Mouse (Mus musculus): Measurements from ENCODE around the gene Fbxo47. TPM values are rescaled to one million over a fixed set of nuclear protein-coding genes. Genes with fewer than 3 reads are reported as not detected.

The Fbxo47 gene
- total RNA-seq, 4 experiments from 2014 or later = 1.9 to 4.6 (median 2.4) TPM

- DNase-seq (ENCODE audit: low spot score in 2 of 2) = no peak
These were observed 52.0 kb downstream of the Fbxo47 start for GRCm38 (mm10) chr11:97832001-97832400.

GRCm38 (mm10) chr11:97830501-97830900 lies 53.5 kb downstream of the Fbxo47 start:
- no peak for DNase-seq (ENCODE audit: low spot score in 2 of 2)

- DNase-seq (ENCODE audit: low spot score in 2 of 2) = no peak
These were observed 54.0 kb downstream of the Fbxo47 start for GRCm38 (mm10) chr11:97829913-97830476.

- DNase-seq (ENCODE audit: low spot score in 2 of 2) = no peak
These were observed 54.6 kb downstream of the Fbxo47 start for GRCm38 (mm10) chr11:97829365-97829764.

GRCm38 (mm10) chr11:97827654-97828053 lies 56.3 kb downstream of the Fbxo47 start:
- DNase-seq (ENCODE audit: low spot score in 2 of 2) = no peak

- DNase-seq (ENCODE audit: low spot score in 2 of 2) = no peak
These were observed 57.5 kb downstream of the Fbxo47 start for GRCm38 (mm10) chr11:97826414-97826813.

- DNase-seq (ENCODE audit: low spot score in 2 of 2) = no peak
These were observed 58.0 kb downstream of the Fbxo47 start for GRCm38 (mm10) chr11:97825971-97826370.

GRCm38 (mm10) chr11:97825295-97825694 lies 58.7 kb downstream of the Fbxo47 start:
- no peak for DNase-seq (ENCODE audit: low spot score in 2 of 2)

GRCm38 (mm10) chr11:97824895-97825294 lies 59.1 kb downstream of the Fbxo47 start:
- no peak for DNase-seq (ENCODE audit: low spot score in 2 of 2)

GRCm38 (mm10) chr11:97824168-97824567 lies 59.8 kb downstream of the Fbxo47 start:
- DNase-seq (ENCODE audit: low spot score in 2 of 2) = no peak

- DNase-seq (ENCODE audit: low spot score in 2 of 2) = no peak
These were observed 60.9 kb downstream of the Fbxo47 start for GRCm38 (mm10) chr11:97822840-97823603.

- no peak for DNase-seq (ENCODE audit: low spot score in 2 of 2)
These were observed 62.4 kb downstream of the Fbxo47 start for GRCm38 (mm10) chr11:97821401-97822064.

GRCm38 (mm10) chr11:97820840-97821239 lies 63.1 kb downstream of the Fbxo47 start:
- no peak for DNase-seq (ENCODE audit: low spot score in 2 of 2)

- DNase-seq (ENCODE audit: low spot score in 2 of 2) = no peak
These were observed 64.0 kb downstream of the Fbxo47 start for GRCm38 (mm10) chr11:97819923-97820322.

- DNase-seq (ENCODE audit: low spot score in 2 of 2) = no peak
These were observed 64.9 kb downstream of the Fbxo47 start for GRCm38 (mm10) chr11:97819102-97819501.

GRCm38 (mm10) chr11:97818571-97818970 lies 65.4 kb downstream of the Fbxo47 start:
- DNase-seq (ENCODE audit: low spot score in 2 of 2) = no peak

GRCm38 (mm10) chr11:97818003-97818402 lies 66.0 kb downstream of the Fbxo47 start:
- DNase-seq (ENCODE audit: low spot score in 2 of 2) = no peak

GRCm38 (mm10) chr11:97817379-97817778 lies 66.6 kb downstream of the Fbxo47 start:
- no peak for DNase-seq (ENCODE audit: low spot score in 2 of 2)

GRCm38 (mm10) chr11:97816916-97817315 lies 67.0 kb downstream of the Fbxo47 start:
- DNase-seq (ENCODE audit: low spot score in 2 of 2) = no peak

- no peak for DNase-seq (ENCODE audit: low spot score in 2 of 2)
These were observed 67.8 kb downstream of the Fbxo47 start for GRCm38 (mm10) chr11:97816176-97816575.

GRCm38 (mm10) chr11:97815736-97816135 lies 68.2 kb downstream of the Fbxo47 start:
- no peak for DNase-seq (ENCODE audit: low spot score in 2 of 2)

GRCm38 (mm10) chr11:97813746-97814515 lies 70.0 kb downstream of the Fbxo47 start:
- no peak for DNase-seq (ENCODE audit: low spot score in 2 of 2)

Measured in layer of hippocampus, adult 8-10 months (tissue).